Mouse (Mus musculus) heart, adult 2 months (tissue): ENCODE results near the gene Slc7a11. TPM values are rescaled to one million over a fixed set of nuclear protein-coding genes. Genes with fewer than 3 reads are reported as not detected.

Experiments used
- DNase-seq, 2 experiments: peaks; one replicate each; pipeline ENCODE4 v3.0.0; 2021
- H3K27ac ChIP-seq: fragments of 200-600 bp; 2 replicates; pipeline ENCODE4 v1.8.1; 2022
- H3K27me3 ChIP-seq: fragments of 200-500 bp; 2 replicates; pipeline ENCODE4 v1.6.1; 2012; ENCODE audit warnings: mild to moderate bottlenecking, low read length, inconsistent platforms, mixed read lengths; ENCODE audit not compliant: control insufficient read depth, insufficient read depth
- H3K36me3 ChIP-seq: fragments of 200-500 bp; 2 replicates; pipeline ENCODE4 v1.6.1; 2012; ENCODE audit warnings: low read length, inconsistent platforms; ENCODE audit not compliant: control insufficient read depth, insufficient read depth
- H3K4me1 ChIP-seq: fragments of 200-500 bp; 2 replicates; pipeline ENCODE4 v1.6.1; 2011; ENCODE audit warnings: low read length; ENCODE audit not compliant: control insufficient read depth, insufficient read depth
- H3K4me3 ChIP-seq: fragments of 200-600 bp; 2 replicates; pipeline ENCODE4 v1.8.1; 2022
- H3K79me2 ChIP-seq: fragments of 200-500 bp; replicated peaks from 2 replicates; pipeline ENCODE4 v1.6.1; 2012; ENCODE audit warnings: mild to moderate bottlenecking, inconsistent platforms, low read length, moderate library complexity, mixed read lengths; ENCODE audit not compliant: control insufficient read depth, insufficient read depth
- H3K9ac ChIP-seq: fragments of 200-500 bp; 2 replicates; pipeline ENCODE4 v1.6.1; 2012; ENCODE audit warnings: low read depth, mild to moderate bottlenecking, control low read depth, inconsistent platforms, low read length, mixed read lengths
- CTCF ChIP-seq: fragments of 200-600 bp; IDR thresholded peaks from 2 replicates; pipeline ENCODE4 v1.8.1; 2022; ENCODE audit warnings: antibody characterized with exemption, mild to moderate bottlenecking, moderate library complexity
- EP300 ChIP-seq: fragments of 200-500 bp; IDR thresholded peaks from 2 replicates; pipeline ENCODE4 v1.6.1; 2011; ENCODE audit warnings: low read depth, low read length, control low read depth; ENCODE audit not compliant: insufficient read depth
- POLR2A ChIP-seq: fragments of 200-500 bp; IDR thresholded peaks from 2 replicates; pipeline ENCODE4 v1.6.1; 2011; ENCODE audit warnings: mild to moderate bottlenecking, low read depth, low read length, control low read depth; ENCODE audit not compliant: insufficient read depth
- WGBS: fragments of 180-500 bp; shearing (Covaris S2); methylation state at CpG from one replicate; pipeline ENCODE4 v1.1.7; 2018; 5-methylcytosine and 5-hydroxymethylcytosine counted together
- intact Hi-C: fragments of 180-260 bp; cut with DNase I; formaldehyde crosslinking; loops from one replicate; pipeline ENCODE4 v1.15.1; 2025
- polyA plus RNA-seq: library from polyadenylated mRNA; depleted of rRNA; stranded (reverse); fragments of >200 nt; gene quantifications from 2 replicates; pipeline ENCODE4 v1.2.3, GENCODE M21; 2012
- total RNA-seq, 2 experiments: library from RNA; stranded (reverse); gene quantifications; 2 replicates each; pipeline ENCODE4 v1.2.3; 2021

Slc7a11 gene
- total and polyA plus RNA-seq, 3 experiments: 0.02 to 0.20 TPM; not detected in 1

GRCm38 (mm10) chr3:49887359-49887758 is 556.1 kb downstream of the Slc7a11 start:
- Histone ChIP-seq H3K79me2 (no peaks in the 10 kb centered on the region), H3K4me3 (no peak overlapping the region), H3K27ac (no peak overlapping the region), H3K36me3 (no peaks in the 10 kb centered on the region), H3K27me3 (no peaks in the 10 kb centered on the region), H3K9ac (no peak overlapping the region), H3K4me1 (no peaks in the 10 kb centered on the region)
- 59% methylated on average over 2 of the region's 2 CpGs for WGBS
- no peak for DNase-seq
- intact Hi-C loops: no loop called here
- TF ChIP-seq POLR2A (no peak), EP300 (no peak), CTCF (no peak)

GRCm38 (mm10) chr3:49886220-49886945 is 557.0 kb downstream of the Slc7a11 start:
- Histone ChIP-seq H3K27me3 (no peaks in the 10 kb centered on the region), H3K4me3 (no peak overlapping the region), H3K27ac (no peak overlapping the region), H3K9ac (no peak overlapping the region), H3K79me2 (no peaks in the 10 kb centered on the region), H3K4me1 (no peaks in the 10 kb centered on the region), H3K36me3 (no peaks in the 10 kb centered on the region)
- WGBS: 42% methylated on average over 8 of the region's 8 CpGs
- no peak for TF ChIP-seq CTCF
- no peak for TF ChIP-seq POLR2A
- no peak for TF ChIP-seq EP300
- intact Hi-C loops: no loop called here
- DNase-seq: no peak

GRCm38 (mm10) chr3:49880496-49880895 is 562.9 kb downstream of the Slc7a11 start:
- intact Hi-C loops: no loop called here
- Histone ChIP-seq H3K4me1 (no peaks in the 10 kb centered on the region), H3K4me3 (no peak overlapping the region), H3K27ac (no peak overlapping the region), H3K27me3 (no peaks in the 10 kb centered on the region), H3K36me3 (no peaks in the 10 kb centered on the region), H3K79me2 (no peaks in the 10 kb centered on the region), H3K9ac (no peak overlapping the region)
- no peak for DNase-seq
- TF ChIP-seq CTCF: no peak
- TF ChIP-seq POLR2A: no peak
- no peak for TF ChIP-seq EP300

GRCm38 (mm10) chr3:49870786-49871185 is 572.6 kb downstream of the Slc7a11 start:
- intact Hi-C loops: no loop called here
- no peaks in the 10 kb centered on the region for H3K4me1 ChIP-seq
- H3K36me3 ChIP-seq: no peaks in the 10 kb centered on the region
- no peak for TF ChIP-seq EP300
- no peak for TF ChIP-seq POLR2A
- no peak for TF ChIP-seq CTCF
- no peak for DNase-seq
- no peaks in the 10 kb centered on the region for H3K27me3 ChIP-seq
- no peak overlapping the region for H3K27ac ChIP-seq
- H3K9ac ChIP-seq: no peak overlapping the region
- WGBS: 90% methylated on average over 3 of the region's 3 CpGs
- H3K79me2 ChIP-seq: no peaks in the 10 kb centered on the region
- H3K4me3 ChIP-seq: no peak overlapping the region

- H3K79me2 ChIP-seq: no peaks in the 10 kb centered on the region
- 62% methylated on average over 4 of the region's 4 CpGs for WGBS
- no peak for DNase-seq
- no peak for TF ChIP-seq CTCF
- no peak for TF ChIP-seq EP300
- TF ChIP-seq POLR2A: no peak
- H3K4me1 ChIP-seq: no peaks in the 10 kb centered on the region
- H3K27me3 ChIP-seq: no peaks in the 10 kb centered on the region
- no peak overlapping the region for H3K27ac ChIP-seq
- H3K4me3 ChIP-seq: no peak overlapping the region
- H3K36me3 ChIP-seq: no peaks in the 10 kb centered on the region
- H3K9ac ChIP-seq: no peak overlapping the region
- intact Hi-C loops: no loop called here
Observed at GRCm38 (mm10) chr3:49867951-49868584, 575.3 kb downstream of the Slc7a11 start.

- H3K4me3 ChIP-seq: no peak overlapping the region
- no peak for TF ChIP-seq EP300
- TF ChIP-seq CTCF: no peak
- no peak for TF ChIP-seq POLR2A
- intact Hi-C loops: no loop called here
- H3K79me2 ChIP-seq: no peaks in the 10 kb centered on the region
- 64% methylated on average over 7 of the region's 7 CpGs for WGBS
- no peak overlapping the region for H3K27ac ChIP-seq
- H3K4me1 ChIP-seq: no peaks in the 10 kb centered on the region
- H3K36me3 ChIP-seq: no peaks in the 10 kb centered on the region
- H3K27me3 ChIP-seq: no peaks in the 10 kb centered on the region
- no peak overlapping the region for H3K9ac ChIP-seq
- DNase-seq: no peak
Observed at GRCm38 (mm10) chr3:49867147-49867950, 576.1 kb downstream of the Slc7a11 start.
